Mouse (Mus musculus): ENCODE measurements around the gene Unc13c. TPM values are rescaled to one million over a fixed set of nuclear protein-coding genes. Genes with fewer than 3 reads are reported as not detected.

Unc13c gene
- polyA plus RNA-seq, 1 experiment: 0.01 TPM

DNA sequence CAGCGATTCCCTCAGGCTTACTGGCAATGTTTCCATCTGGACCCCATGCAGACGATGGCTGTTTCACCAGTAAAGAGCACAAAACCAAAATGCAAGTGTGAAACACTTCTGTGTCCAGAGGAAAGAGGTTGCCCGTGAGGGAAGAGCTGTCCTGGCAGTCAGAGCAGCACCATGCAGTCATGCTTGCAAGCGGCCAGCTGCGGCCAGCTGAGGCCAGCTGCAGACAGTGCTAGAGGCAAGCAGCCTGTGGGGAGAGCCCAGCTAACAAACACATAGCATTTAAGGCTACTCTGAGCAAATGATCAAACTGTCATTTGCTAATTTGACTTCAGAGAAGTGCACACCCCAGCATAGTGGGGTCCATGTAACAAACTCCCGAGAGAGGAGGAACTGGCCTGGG lies 413.4 kb downstream of the Unc13c start:
- no peaks in the 10 kb centered on the region for H3K36me3 ChIP-seq (ENCODE audit: control insufficient read depth, insufficient read depth, low read length)
- 76% methylated on average over 6 of the region's 6 CpGs for WGBS

DNA sequence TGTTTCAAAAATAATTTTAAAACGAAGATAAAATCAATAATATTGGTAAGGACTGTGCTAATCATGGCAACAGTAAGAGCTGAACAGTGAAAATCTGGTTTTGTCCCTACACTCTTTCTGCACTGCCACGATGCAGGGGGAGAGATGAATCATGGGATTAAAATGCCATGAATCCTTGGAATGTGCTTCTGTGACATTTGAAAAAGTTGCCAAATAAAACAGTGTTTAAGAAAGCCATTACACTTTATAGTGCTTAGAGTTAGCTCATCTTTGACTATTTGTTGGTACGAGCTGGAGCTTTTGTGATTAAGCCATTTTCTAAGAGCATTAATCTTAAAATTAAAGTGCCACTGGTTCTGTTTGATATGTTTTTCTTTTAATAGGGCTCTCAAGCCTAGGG lies 496.2 kb downstream of the Unc13c start:
- Histone ChIP-seq H3K4me3 (ENCODE audit: low read depth, low read length) (no peak overlapping the region), H3K27me3 (ENCODE audit: control insufficient read depth, insufficient read depth, low read length) (no peaks in the 10 kb centered on the region), H3K36me3 (ENCODE audit: control insufficient read depth, insufficient read depth, low read length) (no peaks in the 10 kb centered on the region), H3K4me1 (ENCODE audit: control insufficient read depth, insufficient read depth, insufficient read length, low read length) (no peaks in the 10 kb centered on the region), H3K27ac (ENCODE audit: insufficient read depth, low read depth, low read length) (no peak overlapping the region)
- TF ChIP-seq CTCF (IDR thresholded peaks at IDR 0.05; ENCODE audit: extremely low read depth, insufficient read length, insufficient replicate concordance, low read depth, low read length): no peak
- no peak for TF ChIP-seq POLR2A (IDR thresholded peaks at IDR 0.05; ENCODE audit: low read depth, low read length)
- WGBS: 48% methylated on average over 3 of the region's 3 CpGs

More for the DNA sequence above, 413.4 kb downstream of the Unc13c start:
- Histone ChIP-seq H3K27me3 (ENCODE audit: control insufficient read depth, insufficient read depth, low read length) (no peaks in the 10 kb centered on the region), H3K27ac (ENCODE audit: insufficient read depth, low read depth, low read length) (no peak overlapping the region), H3K4me3 (ENCODE audit: low read depth, low read length) (no peak overlapping the region), H3K4me1 (ENCODE audit: control insufficient read depth, insufficient read depth, insufficient read length, low read length) (no peaks in the 10 kb centered on the region)
- no peak for TF ChIP-seq POLR2A (IDR thresholded peaks at IDR 0.05; ENCODE audit: low read depth, low read length)

DNA sequence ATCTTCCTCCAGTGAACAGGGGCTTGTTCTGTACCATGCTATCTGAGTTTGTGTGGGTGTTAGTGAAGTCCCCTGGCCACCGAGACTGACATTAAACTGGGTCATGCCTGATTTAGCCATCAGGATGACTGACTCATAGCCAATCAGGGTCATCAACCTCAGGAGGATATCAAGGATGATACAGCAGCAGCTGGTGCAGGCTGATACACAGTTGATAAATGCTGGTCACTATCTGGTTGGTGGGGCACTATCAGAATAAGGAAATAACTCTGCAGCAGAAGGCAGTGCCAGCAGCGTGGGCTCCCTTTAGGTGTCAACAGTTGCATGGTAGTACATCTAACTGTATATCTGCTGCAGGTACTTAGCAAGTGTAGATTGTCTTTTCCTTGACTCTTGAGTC lies 506.7 kb downstream of the Unc13c start:
- 78% methylated on average over 2 of the region's 2 CpGs for WGBS
- TF ChIP-seq CTCF (IDR thresholded peaks at IDR 0.05; ENCODE audit: extremely low read depth, insufficient read length, insufficient replicate concordance, low read depth, low read length) (no peak), POLR2A (IDR thresholded peaks at IDR 0.05; ENCODE audit: low read depth, low read length) (no peak)
- no peaks in the 10 kb centered on the region for H3K27me3 ChIP-seq (ENCODE audit: control insufficient read depth, insufficient read depth, low read length)
- H3K4me3 ChIP-seq (ENCODE audit: low read depth, low read length): no peak overlapping the region
- no peaks in the 10 kb centered on the region for H3K36me3 ChIP-seq (ENCODE audit: control insufficient read depth, insufficient read depth, low read length)
- no peaks in the 10 kb centered on the region for H3K4me1 ChIP-seq (ENCODE audit: control insufficient read depth, insufficient read depth, insufficient read length, low read length)
- H3K27ac ChIP-seq (ENCODE audit: insufficient read depth, low read depth, low read length): no peak overlapping the region

DNA sequence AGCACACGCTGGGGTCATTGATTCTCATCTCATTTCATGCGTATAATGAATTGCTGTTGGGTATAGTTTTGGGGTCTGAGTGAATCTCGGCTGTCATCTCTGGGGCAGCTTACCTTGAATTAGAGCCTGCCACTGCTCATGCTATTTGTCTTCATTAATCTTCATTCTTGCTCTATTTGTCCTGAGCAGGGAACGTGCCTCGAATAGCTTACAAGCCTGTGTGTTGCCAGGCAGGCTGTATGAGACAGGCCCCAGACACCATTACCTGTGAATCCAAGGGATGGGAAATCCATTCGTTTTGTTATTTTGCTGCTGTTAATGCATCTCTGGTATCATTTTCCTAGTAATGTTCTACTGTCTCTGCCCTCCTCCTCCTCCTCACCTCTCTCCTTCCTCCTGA lies 518.8 kb downstream of the Unc13c start:
- H3K4me3 ChIP-seq (ENCODE audit: low read depth, low read length): no peak overlapping the region
- no peak for TF ChIP-seq CTCF (IDR thresholded peaks at IDR 0.05; ENCODE audit: extremely low read depth, insufficient read length, insufficient replicate concordance, low read depth, low read length)
- H3K36me3 ChIP-seq (ENCODE audit: control insufficient read depth, insufficient read depth, low read length): no peaks in the 10 kb centered on the region
- no peaks in the 10 kb centered on the region for H3K27me3 ChIP-seq (ENCODE audit: control insufficient read depth, insufficient read depth, low read length)
- WGBS: 59% methylated on average over 6 of the region's 6 CpGs
- H3K27ac ChIP-seq (ENCODE audit: insufficient read depth, low read depth, low read length): no peak overlapping the region
- H3K4me1 ChIP-seq (ENCODE audit: control insufficient read depth, insufficient read depth, insufficient read length, low read length): no peaks in the 10 kb centered on the region

DNA sequence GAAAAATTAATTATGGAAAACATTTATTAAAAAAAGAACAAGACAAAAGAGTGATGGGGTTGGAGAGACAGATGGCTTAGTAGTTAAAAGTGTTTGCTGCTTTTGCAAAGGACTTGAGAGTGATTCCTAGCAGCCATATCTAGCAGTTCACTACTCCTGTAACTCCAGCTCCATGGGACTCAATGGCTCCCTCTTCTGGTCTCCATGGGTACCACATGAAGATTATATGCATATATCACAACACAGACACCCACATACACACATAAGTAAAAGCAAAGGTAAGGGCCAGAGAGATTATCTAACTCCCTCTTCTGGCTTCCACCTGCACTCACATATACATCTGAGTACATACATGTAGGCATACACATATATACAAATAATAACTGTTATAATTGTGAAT lies 519.5 kb downstream of the Unc13c start:
- Histone ChIP-seq H3K36me3 (ENCODE audit: control insufficient read depth, insufficient read depth, low read length) (no peaks in the 10 kb centered on the region), H3K4me1 (ENCODE audit: control insufficient read depth, insufficient read depth, insufficient read length, low read length) (no peaks in the 10 kb centered on the region), H3K27ac (ENCODE audit: insufficient read depth, low read depth, low read length) (no peak overlapping the region), H3K4me3 (ENCODE audit: low read depth, low read length) (no peak overlapping the region), H3K27me3 (ENCODE audit: control insufficient read depth, insufficient read depth, low read length) (no peaks in the 10 kb centered on the region)
- TF ChIP-seq POLR2A (IDR thresholded peaks at IDR 0.05; ENCODE audit: low read depth, low read length) (no peak), CTCF (IDR thresholded peaks at IDR 0.05; ENCODE audit: extremely low read depth, insufficient read length, insufficient replicate concordance, low read depth, low read length) (no peak)

DNA sequence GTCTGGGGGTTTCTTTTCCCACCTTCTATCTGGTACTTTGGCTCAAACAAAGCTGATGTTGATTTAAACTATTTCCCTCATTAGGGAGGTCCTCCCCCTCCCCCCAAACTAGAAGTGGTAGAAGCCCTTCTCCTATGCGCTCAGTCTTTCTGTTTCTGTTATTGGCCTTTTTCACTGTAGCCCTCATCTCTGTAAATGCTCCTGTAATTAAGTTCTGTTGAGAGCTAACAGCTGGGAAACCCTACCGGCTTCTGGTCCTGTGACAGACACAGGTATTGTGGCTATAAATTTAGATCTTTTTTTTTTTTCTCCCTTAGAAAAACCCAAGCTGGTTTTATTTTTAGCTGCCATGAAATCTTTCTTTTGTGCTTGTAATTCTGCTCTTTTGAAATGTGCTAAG lies 536.8 kb downstream of the Unc13c start:
- Histone ChIP-seq H3K27me3 (ENCODE audit: control insufficient read depth, insufficient read depth, low read length) (no peaks in the 10 kb centered on the region), H3K4me3 (ENCODE audit: low read depth, low read length) (no peak overlapping the region), H3K36me3 (ENCODE audit: control insufficient read depth, insufficient read depth, low read length) (no peaks in the 10 kb centered on the region), H3K27ac (ENCODE audit: insufficient read depth, low read depth, low read length) (no peak overlapping the region), H3K4me1 (ENCODE audit: control insufficient read depth, insufficient read depth, insufficient read length, low read length) (no peaks in the 10 kb centered on the region)
- 67% methylated on average over 2 of the region's 2 CpGs for WGBS
- no peak for TF ChIP-seq POLR2A (IDR thresholded peaks at IDR 0.05; ENCODE audit: low read depth, low read length)
- no peak for TF ChIP-seq CTCF (IDR thresholded peaks at IDR 0.05; ENCODE audit: extremely low read depth, insufficient read length, insufficient replicate concordance, low read depth, low read length)

Other genes with a start within 250 kb of the Unc13c start
- gene Wdr72, start 141.4 kb upstream of the Unc13c start, polyA plus RNA-seq (2012; rRNA removed): 0.51 TPM in 1 of 2 replicates, not detected in the other

Measured in small intestine, adult 2 months (tissue).